Mouse (Mus musculus) olfactory bulb, adult 2 months (tissue): ENCODE data around the gene Wdr54.

Experiments
- CTCF ChIP-seq: fragments of 200-500 bp; IDR thresholded peaks from 2 replicates; pipeline ENCODE4 v1.5.1; 2012; ENCODE audit warnings: low read depth, mild to moderate bottlenecking, low read length, moderate library complexity; ENCODE audit not compliant: insufficient read depth
- POLR2A ChIP-seq: fragments of 200-500 bp; IDR thresholded peaks from 2 replicates; pipeline ENCODE4 v1.6.1; 2012; ENCODE audit warnings: mild to moderate bottlenecking, low read depth, low read length, moderate library complexity; ENCODE audit not compliant: insufficient read depth

DNA sequence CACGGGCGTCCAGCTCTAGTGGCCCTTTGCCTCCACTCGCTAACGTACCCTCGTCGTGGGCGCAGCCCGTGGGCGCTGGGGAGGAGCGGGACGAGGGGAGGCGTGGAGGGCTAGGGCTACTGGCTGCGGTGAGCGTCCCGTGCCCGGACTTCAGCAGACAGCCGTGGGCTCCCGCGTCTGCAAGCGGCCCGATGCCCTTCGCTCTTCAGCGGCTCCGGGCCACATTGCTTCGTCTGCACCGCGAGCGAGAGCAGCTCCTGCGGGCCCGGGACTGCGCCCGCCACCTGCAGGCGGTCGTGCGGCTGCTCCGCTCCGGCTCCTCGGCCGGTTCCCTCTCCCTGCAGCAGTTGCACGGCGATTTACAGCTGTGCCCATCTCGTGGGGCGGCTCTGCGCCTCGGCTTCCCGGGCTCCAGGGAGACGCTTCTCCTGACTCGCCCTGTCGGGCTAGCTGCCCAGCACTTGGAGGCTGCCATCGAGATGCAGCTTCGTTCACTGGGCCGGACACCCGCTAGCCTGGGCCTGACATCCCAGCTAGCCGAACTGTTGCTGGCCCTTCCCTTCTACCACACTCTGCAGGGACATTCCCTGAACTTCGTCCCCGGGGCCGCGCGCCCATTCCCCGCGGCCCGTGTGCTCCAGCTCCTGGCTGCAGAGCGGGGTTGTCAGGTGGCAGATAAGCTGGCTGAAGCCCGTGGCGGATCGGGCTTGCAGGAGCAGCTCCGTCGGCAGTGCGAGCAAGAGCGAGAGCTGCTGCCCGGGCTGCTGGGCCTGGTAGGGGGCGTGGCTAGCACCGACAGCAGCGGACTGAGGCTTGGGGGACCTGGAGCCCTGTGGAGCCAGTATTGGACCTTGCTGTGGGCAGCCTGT, 54.3 kb downstream of the Wdr54 start:
- TF ChIP-seq POLR2A (0 out of 2 replicates have a peak, but pooled peaks have one; percentile 12), CTCF (peak; percentile 20; the same call in 1 of the 2 replicates)
